In genomic region chr11:52220282-52220681, GRCm38 (mm10) we compare ENCODE assay signal across 9 mouse cellular contexts. TPM values are rescaled to one million over a fixed set of nuclear protein-coding genes. Genes with fewer than 3 reads are reported as not detected.
DNase-seq lines count a peak whose midpoint lies in the region; ATAC-seq and TF ChIP-seq lines count a peak whose summit lies in the region.
"Had no signal": no experiment of that assay in that cellular context is flagged by ENCODE, and none has a peak within 500 bp of the region (broad histone marks: within the 10 kb centered on the region; RNA-seq: fewer than 3 reads in every experiment).

No protein-coding gene starts in this region.

- peak; percentile 89 for TF ChIP-seq CTCF in kidney, adult 2 months (conservative IDR thresholded peaks at IDR 0.05; ENCODE audit: insufficient read depth, insufficient read length, low read depth, low read length)

- no peak overlapping the region for H3K9ac ChIP-seq in limb, embryonic 13.5 days
- H3K9ac ChIP-seq in midbrain, embryonic 15.5 days, result no peak overlapping the region
- H3K9ac ChIP-seq: embryonic facial prominence, embryonic 12.5 days had no signal

- no peak overlapping the region for H3K27ac ChIP-seq in kidney, adult 2 months (ENCODE audit: insufficient read depth, low read depth, low read length)
- H3K27ac ChIP-seq in limb, embryonic 13.5 days, result no peak overlapping the region
- no peak overlapping the region for H3K27ac ChIP-seq in midbrain, embryonic 15.5 days
- H3K27ac ChIP-seq: embryonic facial prominence, embryonic 12.5 days had no signal

- DNase-seq in urinary bladder, adult 2 months (ENCODE audit: low spot score), result peak; percentile 39
- DNase-seq in urinary bladder, postnatal 10 days (ENCODE audit: low spot score), result no peak
- peak; percentile 77 for DNase-seq in gastrocnemius, postnatal 10 days
- DNase-seq in kidney, adult 2 months, result peak; percentile 65
- DNase-seq in splenic B cell, adult 2 months (ENCODE audit: low read depth, low spot score), result peak; percentile 80

- no peak overlapping the region for H3K4me3 ChIP-seq in kidney, adult 2 months (ENCODE audit: insufficient read depth, low read depth, low read length)
- H3K4me3 ChIP-seq in limb, embryonic 13.5 days, result no peak overlapping the region
- H3K4me3 ChIP-seq in midbrain, embryonic 15.5 days, result 0 out of 2 replicates have a peak overlapping the region, but pooled peaks have one; percentile 8
- H3K4me3 ChIP-seq: embryonic facial prominence, embryonic 12.5 days had no signal

- H3K4me2 ChIP-seq in limb, embryonic 13.5 days (replicated peaks), result peak overlapping the region; percentile 39; the same call in 1 of the 2 replicates
- no peak overlapping the region for H3K4me2 ChIP-seq in midbrain, embryonic 15.5 days
- H3K4me2 ChIP-seq: embryonic facial prominence, embryonic 12.5 days had no signal

- H3K27me3 ChIP-seq in kidney, adult 2 months (replicated peaks; ENCODE audit: control insufficient read depth, insufficient read depth, low read length), result no peaks in the 10 kb centered on the region; the same call in 1 of the 2 replicates
- H3K27me3 ChIP-seq in limb, embryonic 13.5 days, result peaks cover 12% of the 10 kb centered on the region; the same call in 1 of the 2 replicates
- H3K27me3 ChIP-seq in midbrain, embryonic 15.5 days (replicated peaks), result peaks cover 5% of the 10 kb centered on the region
- H3K27me3 ChIP-seq in splenic B cell, adult 2 months (ENCODE audit: control insufficient read depth, insufficient read depth, low read length, poor library complexity, severe bottlenecking), result no peaks in the 10 kb centered on the region

- H3K36me3 ChIP-seq in kidney, adult 2 months (ENCODE audit: control insufficient read depth, insufficient read depth, low read length), result no peaks in the 10 kb centered on the region
- H3K36me3 ChIP-seq in limb, embryonic 13.5 days, result no peaks in the 10 kb centered on the region
- H3K36me3 ChIP-seq in midbrain, embryonic 15.5 days (replicated peaks), result no peaks in the 10 kb centered on the region
- H3K36me3 ChIP-seq in splenic B cell, adult 2 months (ENCODE audit: control insufficient read depth, insufficient read depth, low read length, poor library complexity, severe bottlenecking), result no peaks in the 10 kb centered on the region
- H3K36me3 ChIP-seq: embryonic facial prominence, embryonic 12.5 days had no signal

- H3K9me3 ChIP-seq in limb, embryonic 13.5 days, result no peaks in the 10 kb centered on the region
- H3K9me3 ChIP-seq in midbrain, embryonic 15.5 days, result no peaks in the 10 kb centered on the region
- H3K9me3 ChIP-seq: embryonic facial prominence, embryonic 12.5 days had no signal

- peaks cover 8% of the 10 kb centered on the region; the same call in 1 of the 2 replicates for H3K4me1 ChIP-seq in kidney, adult 2 months (ENCODE audit: control insufficient read depth, insufficient read depth, low read length)
- H3K4me1 ChIP-seq in limb, embryonic 13.5 days, result 0 out of 2 replicates have a peak, but pooled peaks cover 6% of the 10 kb centered on the region
- H3K4me1 ChIP-seq in midbrain, embryonic 15.5 days, result peaks cover 2% of the 10 kb centered on the region; the same call in 1 of the 2 replicates
- H3K4me1 ChIP-seq: embryonic facial prominence, embryonic 12.5 days had no signal

- ATAC-seq in common myeloid progenitor, adult 5-6 weeks (replicated peaks; ENCODE audit: low read depth, poor library complexity, severe bottlenecking), result peak; percentile 90
- no peak for ATAC-seq in limb, embryonic 13.5 days (ENCODE audit: low FRiP score, low read depth)
- ATAC-seq in midbrain, embryonic 15.5 days (replicated peaks), result peak; percentile 45; the same call in 1 of the 2 replicates

- WGBS in kidney, adult 2 months, result 13% methylated on average over 4 of the region's 4 CpGs
- WGBS in limb, embryonic 13.5 days, result 9% methylated on average over 4 of the region's 4 CpGs
- 7% methylated on average over 4 of the region's 4 CpGs for WGBS in midbrain, embryonic 15.5 days

- no peak for TF ChIP-seq POLR2A in kidney, adult 2 months (IDR thresholded peaks at IDR 0.05; ENCODE audit: low read depth, low read length)

RNA-seq across cellular contexts. Expression of gene Olfr1371, which starts 6.5 kb away (rescaled TPM):
- polyA plus RNA-seq in urinary bladder, adult 2 months (2012; rRNA removed), result not detected in 2 replicates
- not detected in 2 replicates for total RNA-seq in common myeloid progenitor, adult 5-6 weeks (2017)
- not detected for total RNA-seq in gastrocnemius, postnatal 10 days (2021)
- not detected in 2 replicates for polyA plus RNA-seq in kidney, adult 2 months (2012; rRNA removed)
- polyA plus RNA-seq in limb, embryonic 13.5 days (2015; fragmentation: Nextera tagmentation; extraction: Ambion mirVana), result not detected in 2 replicates
- polyA plus RNA-seq in midbrain, embryonic 15.5 days (2015; fragmentation: Nextera tagmentation; extraction: Ambion mirVana), result not detected in 2 replicates
- polyA plus RNA-seq: embryonic facial prominence, embryonic 12.5 days had no signal

RNA-seq across cellular contexts. Expression of gene Skp1a, which starts 11.5 kb away (rescaled TPM):
- 206 and 212 TPM in 2 replicates for polyA plus RNA-seq in urinary bladder, adult 2 months (2012; rRNA removed)
- 277 and 287 TPM in 2 replicates for total RNA-seq in common myeloid progenitor, adult 5-6 weeks (2017)
- total RNA-seq in gastrocnemius, postnatal 10 days (2021), result 100 to 1,000 TPM; 254 to 257 TPM
- polyA plus RNA-seq in kidney, adult 2 months (2012; rRNA removed), result 34.4 and 68.9 TPM in 2 replicates
- 926 and 931 TPM in 2 replicates for polyA plus RNA-seq in limb, embryonic 13.5 days (2015; fragmentation: Nextera tagmentation; extraction: Ambion mirVana)
- polyA plus RNA-seq in midbrain, embryonic 15.5 days (2015; fragmentation: Nextera tagmentation; extraction: Ambion mirVana), result 905 and 933 TPM in 2 replicates
